Mouse (Mus musculus) common myeloid progenitor, adult 5-6 weeks (primary cell): ENCODE data around the gene Trpc4. TPM values are rescaled to one million over a fixed set of nuclear protein-coding genes. Genes with fewer than 3 reads are reported as not detected.

ENCODE experiments used
- ATAC-seq: replicated peaks from 2 replicates; pipeline ENCODE4 v1.8.0; 2016; ENCODE audit warnings: low read depth, mild to moderate bottlenecking, moderate TSS enrichment, inconsistent platforms; ENCODE audit not compliant: poor library complexity, severe bottlenecking
- total RNA-seq: library from RNA; stranded (forward); fragments of 200-1000, 187-1606 nt; gene quantifications from 2 replicates; pipeline ENCODE4 v1.2.3, GENCODE M21; 2017

Gene Trpc4
- total RNA-seq: not detected in 2 replicates

GRCm38 (mm10) chr3:54155639-54156315 lies at the start of gene Trpc4:
Gene Trpc4 (plus strand): TSS chr3:54156035.
- ATAC-seq: no peak

GRCm38 (mm10) chr3:54111489-54111888 lies 44.3 kb upstream of the Trpc4 start:
- ATAC-seq: no peak

GRCm38 (mm10) chr3:54135376-54135775 lies 20.5 kb upstream of the Trpc4 start:
- ATAC-seq: no peak

- no peak for ATAC-seq
These were observed 14.5 kb upstream of the Trpc4 start for GRCm38 (mm10) chr3:54141376-54141775.

- ATAC-seq: no peak
These were observed 794 bp upstream of the Trpc4 start for GRCm38 (mm10) chr3:54154844-54155638.

- no peak for ATAC-seq
These were observed 623 bp downstream of the Trpc4 start for GRCm38 (mm10) chr3:54156316-54157000.

- no peak for ATAC-seq
These were observed 14.9 kb downstream of the Trpc4 start for GRCm38 (mm10) chr3:54170701-54171100.

GRCm38 (mm10) chr3:54177296-54177695 lies 21.5 kb downstream of the Trpc4 start:
- ATAC-seq: no peak

- ATAC-seq: no peak
These were observed 35.3 kb downstream of the Trpc4 start for GRCm38 (mm10) chr3:54190932-54191668.

- ATAC-seq: no peak
These were observed 45.4 kb downstream of the Trpc4 start for GRCm38 (mm10) chr3:54201231-54201630.

- no peak for ATAC-seq
These were observed 48.6 kb downstream of the Trpc4 start for GRCm38 (mm10) chr3:54204386-54204785.

- ATAC-seq: no peak
These were observed 54.3 kb downstream of the Trpc4 start for GRCm38 (mm10) chr3:54210112-54210511.

GRCm38 (mm10) chr3:54211441-54211840 lies 55.6 kb downstream of the Trpc4 start:
- ATAC-seq: no peak

GRCm38 (mm10) chr3:54222549-54222948 lies 66.7 kb downstream of the Trpc4 start:
- no peak for ATAC-seq

GRCm38 (mm10) chr3:54228463-54228862 lies 72.6 kb downstream of the Trpc4 start:
- no peak for ATAC-seq

- ATAC-seq: no peak
These were observed 83.1 kb downstream of the Trpc4 start for GRCm38 (mm10) chr3:54238891-54239290.

- no peak for ATAC-seq
These were observed 83.6 kb downstream of the Trpc4 start for GRCm38 (mm10) chr3:54239426-54239825.

- no peak for ATAC-seq
These were observed 87.3 kb downstream of the Trpc4 start for GRCm38 (mm10) chr3:54243136-54243535.

GRCm38 (mm10) chr3:54244729-54245465 lies 89.1 kb downstream of the Trpc4 start:
- no peak for ATAC-seq

GRCm38 (mm10) chr3:54246416-54246815 lies 90.6 kb downstream of the Trpc4 start:
- ATAC-seq: no peak
